Mouse (Mus musculus) thymus, adult 18-20 months (tissue): ENCODE data around the gene Lmod3.

ENCODE experiments used
- DNase-seq, 2 experiments: peaks; one replicate each; pipeline ENCODE4 v3.0.0; 2022; ENCODE audit warnings: mixed read lengths in 2 of 2

Gene Lmod3

GRCm38 (mm10) chr6:97252711-97253221 is at the start of gene Lmod3:
Gene Lmod3, minus strand, starts transcription at chr6:97252759.
- no peak for DNase-seq

GRCm38 (mm10) chr6:97302303-97302702 is 49.7 kb upstream of the Lmod3 start:
- no peak for DNase-seq

GRCm38 (mm10) chr6:97300659-97301058 is 48.1 kb upstream of the Lmod3 start:
- DNase-seq: no peak

- DNase-seq: no peak
Measured at GRCm38 (mm10) chr6:97300180-97300579, 47.6 kb upstream of the Lmod3 start.

- DNase-seq: no peak
Measured at GRCm38 (mm10) chr6:97297151-97297550, 44.6 kb upstream of the Lmod3 start.

GRCm38 (mm10) chr6:97295866-97296527 is 43.4 kb upstream of the Lmod3 start:
- DNase-seq: no peak

- no peak for DNase-seq
Measured at GRCm38 (mm10) chr6:97295416-97295815, 42.9 kb upstream of the Lmod3 start.

GRCm38 (mm10) chr6:97293667-97294569 is 41.4 kb upstream of the Lmod3 start:
- DNase-seq: peak in 1 of 2 experiments; percentile 47

GRCm38 (mm10) chr6:97292894-97293293 is 40.3 kb upstream of the Lmod3 start:
- DNase-seq: no peak

- no peak for DNase-seq
Measured at GRCm38 (mm10) chr6:97292096-97292495, 39.5 kb upstream of the Lmod3 start.

GRCm38 (mm10) chr6:97291159-97291908 is 38.8 kb upstream of the Lmod3 start:
- DNase-seq: no peak

GRCm38 (mm10) chr6:97290687-97291086 is 38.1 kb upstream of the Lmod3 start:
- DNase-seq: no peak

- no peak for DNase-seq
Measured at GRCm38 (mm10) chr6:97289838-97290237, 37.3 kb upstream of the Lmod3 start.

GRCm38 (mm10) chr6:97289316-97289820 is 36.8 kb upstream of the Lmod3 start:
- no peak for DNase-seq

- no peak for DNase-seq
Measured at GRCm38 (mm10) chr6:97288047-97288855, 35.7 kb upstream of the Lmod3 start.

- DNase-seq: no peak
Measured at GRCm38 (mm10) chr6:97286332-97286731, 33.8 kb upstream of the Lmod3 start.

GRCm38 (mm10) chr6:97283676-97284075 is 31.1 kb upstream of the Lmod3 start:
- DNase-seq: no peak

- no peak for DNase-seq
Measured at GRCm38 (mm10) chr6:97278878-97279277, 26.3 kb upstream of the Lmod3 start.

GRCm38 (mm10) chr6:97278014-97278787 is 25.6 kb upstream of the Lmod3 start:
- DNase-seq: peak; percentile 26 to 52

GRCm38 (mm10) chr6:97276890-97277497 is 24.4 kb upstream of the Lmod3 start:
- no peak for DNase-seq

GRCm38 (mm10) chr6:97276366-97276765 is 23.8 kb upstream of the Lmod3 start:
- DNase-seq: no peak
